Mouse (Mus musculus): ENCODE measurements around the gene Bsnd. TPM values are rescaled to one million over a fixed set of nuclear protein-coding genes. Genes with fewer than 3 reads are reported as not detected.

The Bsnd gene
- polyA plus RNA-seq, 1 experiment: 73.6 TPM

- no peaks in the 10 kb centered on the region for H3K36me3 ChIP-seq (ENCODE audit: control insufficient read depth, insufficient read depth, low read length)
- no peak for DNase-seq
- TF ChIP-seq POLR2A (IDR thresholded peaks at IDR 0.05; ENCODE audit: low read depth, low read length) (no peak), CTCF (conservative IDR thresholded peaks at IDR 0.05; ENCODE audit: insufficient read depth, insufficient read length, low read depth, low read length) (no peak)
- no peak overlapping the region for H3K27ac ChIP-seq (ENCODE audit: insufficient read depth, low read depth, low read length)
- H3K4me3 ChIP-seq (ENCODE audit: insufficient read depth, low read depth, low read length): no peak overlapping the region
- WGBS: over 99% methylated on average over 3 of the region's 3 CpGs
- H3K4me1 ChIP-seq (ENCODE audit: control insufficient read depth, insufficient read depth, low read length): no peaks in the 10 kb centered on the region
- no peaks in the 10 kb centered on the region for H3K27me3 ChIP-seq (replicated peaks; ENCODE audit: control insufficient read depth, insufficient read depth, low read length)
Observed at GRCm38 (mm10) chr4:106503578-106503977, 11.5 kb upstream of the Bsnd start.

- TF ChIP-seq POLR2A (IDR thresholded peaks at IDR 0.05; ENCODE audit: low read depth, low read length) (no peak), CTCF (conservative IDR thresholded peaks at IDR 0.05; ENCODE audit: insufficient read depth, insufficient read length, low read depth, low read length) (no peak)
- DNase-seq: no peak
- no peaks in the 10 kb centered on the region for H3K4me1 ChIP-seq (ENCODE audit: control insufficient read depth, insufficient read depth, low read length)
- no peaks in the 10 kb centered on the region for H3K27me3 ChIP-seq (replicated peaks; ENCODE audit: control insufficient read depth, insufficient read depth, low read length)
- H3K36me3 ChIP-seq (ENCODE audit: control insufficient read depth, insufficient read depth, low read length): no peaks in the 10 kb centered on the region
- no peak overlapping the region for H3K27ac ChIP-seq (ENCODE audit: insufficient read depth, low read depth, low read length)
- WGBS: 85% methylated on average over 10 of the region's 10 CpGs
- H3K4me3 ChIP-seq (ENCODE audit: insufficient read depth, low read depth, low read length): no peak overlapping the region
Observed at GRCm38 (mm10) chr4:106500066-106500465, 8.0 kb upstream of the Bsnd start.

DNA sequence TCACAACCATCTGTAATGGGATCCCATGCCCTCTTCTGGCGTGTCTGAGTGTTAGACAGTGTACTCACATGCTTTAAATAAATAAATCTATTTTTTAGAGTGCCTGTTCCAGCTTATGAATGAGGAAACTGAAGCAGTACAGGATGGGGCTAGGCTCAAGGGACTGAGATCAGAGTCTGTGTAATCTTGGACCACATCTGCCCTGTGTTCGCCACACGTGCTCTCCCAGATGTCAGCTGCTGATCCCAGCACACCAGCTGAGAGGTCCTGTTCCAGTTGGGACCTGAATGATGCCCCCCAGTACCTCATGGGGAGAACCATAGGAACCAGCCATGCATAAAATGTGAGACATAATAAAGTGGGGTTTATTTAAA is 6.4 kb upstream of the Bsnd start:
- Histone ChIP-seq H3K36me3 (ENCODE audit: control insufficient read depth, insufficient read depth, low read length) (no peaks in the 10 kb centered on the region), H3K4me1 (ENCODE audit: control insufficient read depth, insufficient read depth, low read length) (no peaks in the 10 kb centered on the region), H3K27ac (ENCODE audit: insufficient read depth, low read depth, low read length) (no peak overlapping the region), H3K4me3 (ENCODE audit: insufficient read depth, low read depth, low read length) (no peak overlapping the region), H3K27me3 (replicated peaks; ENCODE audit: control insufficient read depth, insufficient read depth, low read length) (no peaks in the 10 kb centered on the region)
- TF ChIP-seq CTCF (conservative IDR thresholded peaks at IDR 0.05; ENCODE audit: insufficient read depth, insufficient read length, low read depth, low read length) (no peak), POLR2A (IDR thresholded peaks at IDR 0.05; ENCODE audit: low read depth, low read length) (no peak)
- peak; percentile 27 for DNase-seq
- WGBS: 44% methylated on average over 3 of the region's 3 CpGs

DNA sequence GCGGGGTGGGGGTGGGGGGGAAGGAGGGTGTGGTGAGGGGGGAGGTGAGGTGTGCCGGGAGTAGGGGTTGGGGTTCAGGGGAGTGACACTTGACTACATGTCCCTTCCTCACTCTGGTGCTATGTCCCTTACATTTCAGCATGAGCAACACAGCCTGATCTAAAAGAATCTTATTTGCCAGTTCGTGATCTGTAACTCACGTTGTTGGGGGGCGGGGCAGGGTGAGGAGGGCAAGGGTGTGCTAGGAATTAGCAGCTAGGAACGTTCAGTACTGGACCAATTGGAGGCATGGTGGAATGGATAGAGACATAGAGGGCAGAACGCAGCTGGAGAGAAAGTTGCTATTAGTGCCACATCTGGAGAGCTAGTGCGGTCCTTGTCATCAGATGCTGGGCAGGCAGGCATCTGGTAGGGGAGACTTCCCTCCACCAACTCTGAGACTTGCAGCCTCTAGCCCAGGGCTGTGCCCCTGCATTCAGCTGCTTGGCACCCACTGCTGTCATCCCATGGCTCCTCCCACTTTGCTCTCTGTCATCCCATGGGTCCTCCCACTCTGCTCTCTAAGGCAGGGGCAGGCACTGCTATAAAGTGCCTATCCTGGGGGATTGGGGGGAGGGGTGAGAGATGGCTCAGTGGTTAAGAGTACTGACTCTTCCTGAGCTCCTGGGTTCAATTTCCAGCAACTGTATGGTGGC is 5.8 kb upstream of the Bsnd start:
- no peaks in the 10 kb centered on the region for H3K4me1 ChIP-seq (ENCODE audit: control insufficient read depth, insufficient read depth, low read length)
- 50% methylated on average over 8 of the region's 8 CpGs for WGBS

GRCm38 (mm10) chr4:106496833-106497232 is 4.8 kb upstream of the Bsnd start:
- WGBS: 55% methylated on average over 6 of the region's 6 CpGs
- peak; percentile 72 for DNase-seq
- no peaks in the 10 kb centered on the region for H3K36me3 ChIP-seq (ENCODE audit: control insufficient read depth, insufficient read depth, low read length)
- no peaks in the 10 kb centered on the region for H3K27me3 ChIP-seq (replicated peaks; ENCODE audit: control insufficient read depth, insufficient read depth, low read length)
- no peak overlapping the region for H3K4me3 ChIP-seq (ENCODE audit: insufficient read depth, low read depth, low read length)
- no peaks in the 10 kb centered on the region for H3K4me1 ChIP-seq (ENCODE audit: control insufficient read depth, insufficient read depth, low read length)
- H3K27ac ChIP-seq (ENCODE audit: insufficient read depth, low read depth, low read length): peak overlapping the region; percentile 67
- no peak for TF ChIP-seq CTCF (conservative IDR thresholded peaks at IDR 0.05; ENCODE audit: insufficient read depth, insufficient read length, low read depth, low read length)
- no peak for TF ChIP-seq POLR2A (IDR thresholded peaks at IDR 0.05; ENCODE audit: low read depth, low read length)

More for the DNA sequence above, 5.8 kb upstream of the Bsnd start:
- H3K27ac ChIP-seq (ENCODE audit: insufficient read depth, low read depth, low read length): no peak overlapping the region
- no peaks in the 10 kb centered on the region for H3K36me3 ChIP-seq (ENCODE audit: control insufficient read depth, insufficient read depth, low read length)
- TF ChIP-seq CTCF (conservative IDR thresholded peaks at IDR 0.05; ENCODE audit: insufficient read depth, insufficient read length, low read depth, low read length) (no peak), POLR2A (IDR thresholded peaks at IDR 0.05; ENCODE audit: low read depth, low read length) (no peak)
- H3K4me3 ChIP-seq (ENCODE audit: insufficient read depth, low read depth, low read length): no peak overlapping the region
- DNase-seq: no peak
- H3K27me3 ChIP-seq (replicated peaks; ENCODE audit: control insufficient read depth, insufficient read depth, low read length): no peaks in the 10 kb centered on the region

DNA sequence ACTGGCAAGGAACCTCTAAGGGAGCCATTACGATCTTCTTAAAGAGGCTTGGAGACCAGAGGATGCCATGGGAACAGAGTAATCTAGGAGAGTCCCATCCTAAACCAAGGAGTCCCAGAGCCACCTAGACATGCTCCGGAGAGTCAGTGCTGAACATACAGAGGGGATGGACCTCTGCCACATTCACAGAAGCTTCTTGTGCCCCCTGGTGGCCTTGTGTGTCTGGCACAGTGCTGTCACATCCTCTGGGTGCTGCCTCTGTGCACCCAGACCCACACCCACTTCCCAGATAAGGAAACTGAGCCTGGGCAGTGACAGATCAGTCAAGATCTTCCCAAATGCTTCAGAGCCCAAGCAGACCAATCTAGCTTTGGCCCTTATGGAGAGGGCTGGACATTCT is 1.6 kb upstream of the Bsnd start:
- Histone ChIP-seq H3K36me3 (ENCODE audit: control insufficient read depth, insufficient read depth, low read length) (no peaks in the 10 kb centered on the region), H3K4me3 (ENCODE audit: insufficient read depth, low read depth, low read length) (no peak overlapping the region), H3K27ac (ENCODE audit: insufficient read depth, low read depth, low read length) (no peak overlapping the region), H3K4me1 (ENCODE audit: control insufficient read depth, insufficient read depth, low read length) (no peaks in the 10 kb centered on the region), H3K27me3 (replicated peaks; ENCODE audit: control insufficient read depth, insufficient read depth, low read length) (no peaks in the 10 kb centered on the region)
- no peak for DNase-seq
- TF ChIP-seq POLR2A (IDR thresholded peaks at IDR 0.05; ENCODE audit: low read depth, low read length): no peak
- TF ChIP-seq CTCF (conservative IDR thresholded peaks at IDR 0.05; ENCODE audit: insufficient read depth, insufficient read length, low read depth, low read length): peak; percentile 59
- 65% methylated on average over 2 of the region's 2 CpGs for WGBS

DNA sequence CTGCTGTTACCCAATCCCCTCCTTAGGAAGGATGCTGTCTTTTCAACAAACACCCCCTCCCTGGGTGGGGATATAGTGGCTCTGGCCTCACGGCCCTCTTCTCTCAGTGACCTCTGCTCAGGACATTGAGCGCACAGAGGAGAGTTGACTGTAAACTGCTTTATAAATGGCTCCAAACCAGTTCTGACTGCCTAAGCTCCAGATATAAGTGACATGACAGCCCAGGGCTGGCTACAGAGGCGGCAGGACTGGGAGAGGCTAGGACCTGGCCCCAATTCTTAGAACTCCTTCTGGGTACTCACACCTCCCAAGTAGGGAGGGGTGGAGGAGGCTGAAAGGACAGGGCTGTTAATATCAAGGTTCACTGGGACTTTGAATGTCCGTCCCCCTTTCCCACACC is 1.5 kb downstream of the Bsnd start:
- Histone ChIP-seq H3K27me3 (replicated peaks; ENCODE audit: control insufficient read depth, insufficient read depth, low read length) (no peaks in the 10 kb centered on the region), H3K36me3 (ENCODE audit: control insufficient read depth, insufficient read depth, low read length) (no peaks in the 10 kb centered on the region), H3K27ac (ENCODE audit: insufficient read depth, low read depth, low read length) (peak overlapping the region; percentile 90), H3K4me3 (ENCODE audit: insufficient read depth, low read depth, low read length) (peak overlapping the region; percentile 63), H3K4me1 (ENCODE audit: control insufficient read depth, insufficient read depth, low read length) (no peaks in the 10 kb centered on the region)
- 42% methylated on average over 4 of the region's 4 CpGs for WGBS
- peak; percentile 68 for DNase-seq
- TF ChIP-seq CTCF (conservative IDR thresholded peaks at IDR 0.05; ENCODE audit: insufficient read depth, insufficient read length, low read depth, low read length): no peak
- peak; percentile 16 for TF ChIP-seq POLR2A (IDR thresholded peaks at IDR 0.05; ENCODE audit: low read depth, low read length)
